Mouse (Mus musculus): Measurements from ENCODE around the gene Gmnn. TPM values are rescaled to one million over a fixed set of nuclear protein-coding genes. Genes with fewer than 3 reads are reported as not detected.

The Gmnn gene
- total RNA-seq, 1 experiment: 98.6 TPM

GRCm38 (mm10) chr13:24735608-24736131 lies 26.1 kb downstream of the Gmnn start:
- no peaks in the 10 kb centered on the region for H3K36me3 ChIP-seq (ENCODE audit: control insufficient read depth, insufficient read depth, low read length, poor library complexity, severe bottlenecking)
- DNase-seq (ENCODE audit: low read depth, low spot score): no peak
- H3K9ac ChIP-seq (ENCODE audit: insufficient read depth, low read depth, low read length, poor library complexity, severe bottlenecking): no peak overlapping the region
- no peaks in the 10 kb centered on the region for H3K4me1 ChIP-seq (ENCODE audit: control insufficient read depth in 2 of 2, insufficient read depth in 2 of 2, low read length in 2 of 2, poor library complexity in 1 of 2)
- H3K9me3 ChIP-seq (ENCODE audit: control insufficient read depth, insufficient read depth, low read depth, low read length): no peaks in the 10 kb centered on the region
- no peak for TF ChIP-seq ZC3H11A (IDR thresholded peaks at IDR 0.05; ENCODE audit: borderline replicate concordance, low read depth, low read length)
- TF ChIP-seq MAFK (IDR thresholded peaks at IDR 0.05; ENCODE audit: insufficient read depth, low read depth, low read length): no peak
- no peak for TF ChIP-seq CHD2 (IDR thresholded peaks at IDR 0.05; ENCODE audit: low read depth, low read length)
- no peak for TF ChIP-seq ZNF384 (IDR thresholded peaks at IDR 0.05; ENCODE audit: low read depth, low read length)
- no peak for TF ChIP-seq HCFC1 (IDR thresholded peaks at IDR 0.05; ENCODE audit: borderline replicate concordance, insufficient read depth, low read length)
- no peak overlapping the region for H3K4me3 ChIP-seq (ENCODE audit: insufficient read depth in 1 of 2, low read depth in 1 of 2, low read length in 2 of 2, poor library complexity in 1 of 2, severe bottlenecking in 1 of 2)
- in situ Hi-C loops (cut with MboI; ENCODE audit: low sequenced_read_pairs in 2 of 2, unreplicated experiment in 2 of 2): no loop called here
- H3K27ac ChIP-seq (ENCODE audit: insufficient read depth, low read depth, low read length, poor library complexity, severe bottlenecking): no peak overlapping the region

GRCm38 (mm10) chr13:24734502-24734901 lies 27.2 kb downstream of the Gmnn start:
- no peak overlapping the region for H3K9ac ChIP-seq (ENCODE audit: insufficient read depth, low read depth, low read length, poor library complexity, severe bottlenecking)
- in situ Hi-C loops (cut with MboI; ENCODE audit: low sequenced_read_pairs in 2 of 2, unreplicated experiment in 2 of 2): no loop called here
- H3K36me3 ChIP-seq (ENCODE audit: control insufficient read depth, insufficient read depth, low read length, poor library complexity, severe bottlenecking): no peaks in the 10 kb centered on the region
- no peak overlapping the region for H3K4me3 ChIP-seq (ENCODE audit: insufficient read depth in 1 of 2, low read depth in 1 of 2, low read length in 2 of 2, poor library complexity in 1 of 2, severe bottlenecking in 1 of 2)
- no peak overlapping the region for H3K27ac ChIP-seq (ENCODE audit: insufficient read depth, low read depth, low read length, poor library complexity, severe bottlenecking)
- TF ChIP-seq CHD2 (IDR thresholded peaks at IDR 0.05; ENCODE audit: low read depth, low read length) (no peak), HCFC1 (IDR thresholded peaks at IDR 0.05; ENCODE audit: borderline replicate concordance, insufficient read depth, low read length) (no peak), ZNF384 (IDR thresholded peaks at IDR 0.05; ENCODE audit: low read depth, low read length) (no peak), MAFK (IDR thresholded peaks at IDR 0.05; ENCODE audit: insufficient read depth, low read depth, low read length) (no peak), ZC3H11A (IDR thresholded peaks at IDR 0.05; ENCODE audit: borderline replicate concordance, low read depth, low read length) (no peak)
- no peaks in the 10 kb centered on the region for H3K4me1 ChIP-seq (ENCODE audit: control insufficient read depth in 2 of 2, insufficient read depth in 2 of 2, low read length in 2 of 2, poor library complexity in 1 of 2)
- DNase-seq (ENCODE audit: low read depth, low spot score): no peak
- H3K9me3 ChIP-seq (ENCODE audit: control insufficient read depth, insufficient read depth, low read depth, low read length): no peaks in the 10 kb centered on the region

DNA sequence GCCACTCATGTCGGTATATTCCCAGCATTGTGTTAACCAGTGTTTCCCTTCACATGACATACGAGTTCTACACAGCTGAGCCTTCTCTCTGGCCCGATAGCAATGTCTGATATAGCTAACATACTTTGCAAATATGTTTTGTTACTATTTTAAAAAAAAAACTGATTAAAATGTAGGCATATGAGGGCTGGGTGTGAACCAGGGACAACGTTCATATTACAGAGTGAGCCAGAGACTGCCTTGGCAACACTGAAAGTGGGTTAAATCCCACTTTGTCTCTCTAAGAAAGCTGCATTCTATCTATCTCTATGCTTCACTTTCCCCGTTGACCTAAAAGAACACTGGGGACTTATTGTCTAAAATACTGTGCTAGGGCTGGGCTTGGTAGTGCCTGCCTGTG lies 32.6 kb downstream of the Gmnn start:
- H3K27ac ChIP-seq (ENCODE audit: insufficient read depth, low read depth, low read length, poor library complexity, severe bottlenecking): no peak overlapping the region
- no peak for TF ChIP-seq MAFK (IDR thresholded peaks at IDR 0.05; ENCODE audit: insufficient read depth, low read depth, low read length)
- H3K4me3 ChIP-seq (ENCODE audit: insufficient read depth in 1 of 2, low read depth in 1 of 2, low read length in 2 of 2, poor library complexity in 1 of 2, severe bottlenecking in 1 of 2): no peak overlapping the region
- in situ Hi-C loops (cut with MboI; ENCODE audit: low sequenced_read_pairs in 2 of 2, unreplicated experiment in 2 of 2): no loop called here
- H3K9me3 ChIP-seq (ENCODE audit: control insufficient read depth, insufficient read depth, low read depth, low read length): no peaks in the 10 kb centered on the region
- H3K9ac ChIP-seq (ENCODE audit: insufficient read depth, low read depth, low read length, poor library complexity, severe bottlenecking): no peak overlapping the region
- DNase-seq (ENCODE audit: low read depth, low spot score): no peak
- no peaks in the 10 kb centered on the region for H3K36me3 ChIP-seq (ENCODE audit: control insufficient read depth, insufficient read depth, low read length, poor library complexity, severe bottlenecking)
- no peaks in the 10 kb centered on the region for H3K4me1 ChIP-seq (ENCODE audit: control insufficient read depth in 2 of 2, insufficient read depth in 2 of 2, low read length in 2 of 2, poor library complexity in 1 of 2)

- in situ Hi-C loops (cut with MboI; ENCODE audit: low sequenced_read_pairs in 2 of 2, unreplicated experiment in 2 of 2): no loop called here
- peaks cover 0 to 4% of the 10 kb centered on the region in 2 experiments; a peak in 1 of 4 replicates for H3K4me1 ChIP-seq (ENCODE audit: control insufficient read depth in 2 of 2, insufficient read depth in 2 of 2, low read length in 2 of 2, poor library complexity in 1 of 2)
- H3K36me3 ChIP-seq (ENCODE audit: control insufficient read depth, insufficient read depth, low read length, poor library complexity, severe bottlenecking): no peaks in the 10 kb centered on the region
- H3K27ac ChIP-seq (ENCODE audit: insufficient read depth, low read depth, low read length, poor library complexity, severe bottlenecking): no peak overlapping the region
- no peak overlapping the region for H3K9ac ChIP-seq (ENCODE audit: insufficient read depth, low read depth, low read length, poor library complexity, severe bottlenecking)
- no peak overlapping the region for H3K4me3 ChIP-seq (ENCODE audit: insufficient read depth in 1 of 2, low read depth in 1 of 2, low read length in 2 of 2, poor library complexity in 1 of 2, severe bottlenecking in 1 of 2)
- no peak for DNase-seq (ENCODE audit: low read depth, low spot score)
- no peak for TF ChIP-seq HCFC1 (IDR thresholded peaks at IDR 0.05; ENCODE audit: borderline replicate concordance, insufficient read depth, low read length)
- no peak for TF ChIP-seq CHD2 (IDR thresholded peaks at IDR 0.05; ENCODE audit: low read depth, low read length)
- no peak for TF ChIP-seq MAFK (IDR thresholded peaks at IDR 0.05; ENCODE audit: insufficient read depth, low read depth, low read length)
- TF ChIP-seq ZC3H11A (IDR thresholded peaks at IDR 0.05; ENCODE audit: borderline replicate concordance, low read depth, low read length): no peak
- TF ChIP-seq ZNF384 (IDR thresholded peaks at IDR 0.05; ENCODE audit: low read depth, low read length): no peak
- no peaks in the 10 kb centered on the region for H3K9me3 ChIP-seq (ENCODE audit: control insufficient read depth, insufficient read depth, low read depth, low read length)
Observed at GRCm38 (mm10) chr13:24724395-24724759, 37.3 kb downstream of the Gmnn start.
